Mouse (Mus musculus) spleen, postnatal 4 days (tissue): ENCODE results near the gene P3h1.
"Not testable (repeated sequence)": the region's sequence is repeated elsewhere in the genome, so short reads cannot be mapped to it uniquely, and the experiment has no call there.

Experiments used
- DNase-seq, 2 experiments: peaks; one replicate each; pipeline ENCODE4 v3.0.0; 2022; ENCODE audit warnings: low spot score in 2 of 2

The P3h1 gene

DNA sequence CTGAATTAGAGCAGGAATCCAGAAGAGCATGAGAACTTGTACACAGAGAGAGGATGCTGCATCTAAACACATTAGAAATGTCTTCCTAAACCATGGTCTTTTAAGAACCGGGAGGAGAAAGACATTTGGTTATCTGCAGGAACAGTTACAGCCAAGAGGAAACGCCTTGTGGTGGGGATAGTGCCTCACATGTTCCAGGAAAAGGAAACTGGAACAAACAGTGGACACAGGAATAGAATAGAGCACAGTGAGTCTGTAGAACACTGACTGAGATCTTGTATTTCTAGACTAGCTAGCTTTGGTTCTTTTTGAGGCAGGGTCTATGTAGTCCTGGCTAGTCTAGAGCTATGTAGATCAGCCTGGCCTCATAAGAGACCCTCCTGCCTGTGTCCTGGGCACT lies 42.5 kb downstream of the P3h1 start:
- no peak for DNase-seq

- DNase-seq = no peak
Observed at GRCm38 (mm10) chr4:119275726-119276125, 43.0 kb downstream of the P3h1 start.

GRCm38 (mm10) chr4:119278784-119279183 lies 46.1 kb downstream of the P3h1 start:
- DNase-seq = not testable (repeated sequence)

DNA sequence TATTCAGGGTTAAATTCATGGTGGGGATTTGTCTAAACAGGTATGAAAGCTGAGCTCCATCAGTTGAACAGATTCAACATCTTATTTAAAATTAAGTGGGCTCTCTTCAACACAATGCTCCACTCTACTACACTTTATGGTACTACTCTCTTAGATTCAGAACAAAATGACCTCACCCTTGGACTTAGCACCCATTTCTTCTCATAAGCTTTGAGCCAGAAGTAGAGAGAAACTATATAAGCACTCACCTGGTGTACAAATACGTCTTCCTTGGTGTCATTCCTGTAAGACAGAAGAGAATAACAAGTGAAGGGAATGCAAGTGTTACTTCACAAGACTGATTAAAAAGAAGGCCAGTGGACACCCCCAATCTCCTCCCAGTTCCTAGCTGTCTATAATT lies 52.1 kb downstream of the P3h1 start:
- DNase-seq = no peak

DNA sequence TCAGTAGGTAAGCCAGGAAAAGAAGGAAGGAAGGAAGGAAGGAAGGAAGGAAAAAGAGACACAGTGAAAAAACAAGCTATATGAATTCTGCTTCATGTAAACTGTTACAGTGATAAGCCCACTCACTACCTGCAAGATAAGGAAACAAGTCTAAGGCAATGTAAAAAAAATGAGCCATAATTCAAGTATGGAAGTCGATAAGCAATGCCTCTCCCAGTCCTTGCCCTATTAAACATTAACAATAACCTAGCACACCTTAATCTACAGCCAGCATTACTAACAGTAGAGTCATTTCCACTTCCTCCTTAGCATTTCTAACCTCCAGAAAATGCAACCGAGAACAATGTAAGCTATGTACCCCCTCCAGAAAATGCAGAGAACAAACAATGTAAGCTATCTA lies 52.6 kb downstream of the P3h1 start:
- DNase-seq = no peak

GRCm38 (mm10) chr4:119291921-119292320 lies 59.2 kb downstream of the P3h1 start:
- DNase-seq = no peak

DNA sequence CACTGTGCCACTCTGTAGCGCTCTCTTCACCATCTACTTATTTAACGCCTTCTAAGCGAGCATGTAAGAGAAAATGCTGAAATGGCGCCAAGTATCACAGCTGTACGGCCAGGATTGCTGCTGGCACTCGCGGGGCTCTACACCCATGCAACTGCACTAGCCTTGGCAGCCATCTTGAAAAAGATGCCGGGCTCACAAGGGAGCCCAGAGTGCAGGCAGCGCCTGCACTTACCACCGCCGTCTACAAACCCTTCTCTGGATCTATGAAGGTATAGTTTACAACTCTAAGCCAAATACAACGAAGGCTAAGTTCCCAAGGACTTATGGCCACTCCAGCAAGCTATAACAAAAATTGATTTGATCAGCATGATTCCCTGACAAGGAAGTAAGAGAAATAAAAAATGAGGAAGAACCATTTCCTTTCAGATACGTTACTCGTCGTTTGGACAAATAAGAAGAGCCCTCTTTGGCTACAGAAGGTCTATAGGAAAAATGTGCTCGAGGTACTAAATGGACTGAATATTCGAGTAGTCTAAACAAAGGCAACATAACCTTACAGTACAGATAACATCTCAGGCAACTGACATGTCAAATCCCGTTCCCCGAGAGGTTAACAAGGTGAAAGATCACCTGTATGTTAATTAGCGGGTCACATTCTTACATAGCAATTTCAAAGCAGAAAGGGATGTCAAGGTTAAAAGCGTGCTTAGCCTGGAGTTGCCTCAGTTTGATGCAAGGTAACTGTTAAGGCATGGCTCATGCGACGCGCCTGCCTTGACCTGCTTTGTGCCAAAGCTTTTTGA lies 60.3 kb downstream of the P3h1 start:
- DNase-seq = peak; percentile 56 to 72

GRCm38 (mm10) chr4:119293574-119294258 lies 61.0 kb downstream of the P3h1 start:
- peak; percentile 39 to 75 for DNase-seq

DNA sequence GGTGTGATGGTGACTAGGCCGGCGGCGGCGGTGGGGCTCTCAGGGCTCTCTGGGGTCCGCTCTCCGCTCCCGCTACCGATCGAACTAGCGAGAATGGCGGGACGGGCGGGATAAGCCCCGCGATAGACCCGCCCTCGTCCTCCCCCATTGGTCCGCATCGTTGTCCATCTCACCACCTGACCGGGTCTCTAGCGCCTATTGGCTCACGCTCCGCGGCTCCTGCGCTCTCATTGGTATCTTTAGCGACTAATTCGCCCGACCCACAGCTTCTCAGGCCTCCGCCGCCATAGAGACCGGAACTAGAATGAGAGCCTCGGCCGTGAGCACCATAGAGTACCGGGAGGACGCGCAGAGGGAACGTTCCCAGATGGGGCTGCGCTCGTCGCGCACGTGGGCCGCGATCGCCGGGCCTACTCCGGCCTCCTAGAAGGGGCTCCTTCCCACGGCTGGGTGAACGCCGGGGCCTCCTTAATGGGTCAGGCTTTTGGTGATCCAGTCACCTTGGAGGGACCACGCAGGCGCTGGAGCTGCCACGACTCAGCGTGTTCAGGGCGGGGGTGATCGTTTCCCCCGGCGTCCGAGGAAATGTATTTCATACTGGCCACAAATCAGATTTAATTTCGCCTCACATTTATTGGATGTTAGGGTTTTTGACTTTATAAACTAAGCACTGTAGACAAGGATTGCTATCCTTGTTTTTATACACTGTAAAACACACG lies 61.9 kb downstream of the P3h1 start, which contains the start of gene Ybx1:
Gene Ybx1, minus strand, starts transcription at position 190 of the 719 bp plus-strand sequence.
- DNase-seq = peak; percentile 100

GRCm38 (mm10) chr4:119295134-119295453 lies 62.4 kb downstream of the P3h1 start:
- DNase-seq = no peak

GRCm38 (mm10) chr4:119297361-119297760 lies 64.6 kb downstream of the P3h1 start:
- DNase-seq = no peak
